Mouse (Mus musculus): Measurements from ENCODE around the gene Ghr. TPM values are rescaled to one million over a fixed set of nuclear protein-coding genes. Genes with fewer than 3 reads are reported as not detected.

Ghr gene
- polyA plus RNA-seq (2015; fragmentation: Nextera tagmentation; extraction: Ambion mirVana): 11.0 and 11.6 TPM in 2 replicates

- peak; percentile 97 for ATAC-seq (ENCODE audit: low FRiP score)
- Histone ChIP-seq H3K9me3 (no peaks in the 10 kb centered on the region), H3K27ac (peak within 1 kb of the TSS; percentile 91), H3K9ac (peak within 1 kb of the TSS; percentile 77), H3K27me3 (no peaks in the 10 kb centered on the region; the same call in 1 of the 2 replicates), H3K4me1 (replicated peaks) (peaks cover 10% of the 10 kb centered on the region), H3K4me2 (peak within 1 kb of the TSS; percentile 82), H3K36me3 (no peaks in the 10 kb centered on the region), H3K4me3 (peak within 1 kb of the TSS; percentile 67)
- WGBS: 0% methylated on average over 39 of the region's 52 CpGs
These were observed at the start of gene Ghr for GRCm38 (mm10) chr15:3582807-3583636. TSS of gene Ghr (minus strand) at chr15:3583492.

GRCm38 (mm10) chr15:3622746-3623145, 39.5 kb upstream of the Ghr start:
- no peaks in the 10 kb centered on the region for H3K36me3 ChIP-seq

GRCm38 (mm10) chr15:3620368-3620767, 37.1 kb upstream of the Ghr start:
- H3K9me3 ChIP-seq: no peaks in the 10 kb centered on the region
- no peak overlapping the region for H3K4me3 ChIP-seq
- H3K27me3 ChIP-seq: no peaks in the 10 kb centered on the region
- no peaks in the 10 kb centered on the region for H3K36me3 ChIP-seq
- H3K27ac ChIP-seq: no peak overlapping the region
- no peak overlapping the region for H3K4me2 ChIP-seq
- H3K9ac ChIP-seq: no peak overlapping the region
- ATAC-seq (ENCODE audit: low FRiP score): no peak
- no peaks in the 10 kb centered on the region for H3K4me1 ChIP-seq (replicated peaks)
- WGBS: 92% methylated on average over 3 of the region's 3 CpGs

More at GRCm38 (mm10) chr15:3622746-3623145, 39.5 kb upstream of the Ghr start:
- Histone ChIP-seq H3K9ac (no peak overlapping the region), H3K27ac (no peak overlapping the region), H3K9me3 (no peaks in the 10 kb centered on the region), H3K27me3 (no peaks in the 10 kb centered on the region), H3K4me1 (replicated peaks) (no peaks in the 10 kb centered on the region), H3K4me3 (no peak overlapping the region), H3K4me2 (no peak overlapping the region)
- ATAC-seq (ENCODE audit: low FRiP score): no peak

GRCm38 (mm10) chr15:3618311-3618710, 35.0 kb upstream of the Ghr start:
- no peaks in the 10 kb centered on the region for H3K27me3 ChIP-seq
- ATAC-seq (ENCODE audit: low FRiP score): no peak
- 95% methylated on average over 3 of the region's 3 CpGs for WGBS

GRCm38 (mm10) chr15:3611961-3612360, 28.7 kb upstream of the Ghr start:
- Histone ChIP-seq H3K4me3 (no peak overlapping the region), H3K4me1 (replicated peaks) (no peaks in the 10 kb centered on the region), H3K36me3 (no peaks in the 10 kb centered on the region), H3K4me2 (no peak overlapping the region), H3K27me3 (no peaks in the 10 kb centered on the region), H3K9ac (no peak overlapping the region), H3K27ac (no peak overlapping the region), H3K9me3 (no peaks in the 10 kb centered on the region)
- ATAC-seq (ENCODE audit: low FRiP score): no peak

More at GRCm38 (mm10) chr15:3618311-3618710, 35.0 kb upstream of the Ghr start:
- Histone ChIP-seq H3K4me3 (no peak overlapping the region), H3K4me1 (replicated peaks) (no peaks in the 10 kb centered on the region), H3K27ac (no peak overlapping the region), H3K4me2 (no peak overlapping the region), H3K9ac (no peak overlapping the region), H3K36me3 (no peaks in the 10 kb centered on the region), H3K9me3 (no peaks in the 10 kb centered on the region)

GRCm38 (mm10) chr15:3607951-3608350, 24.7 kb upstream of the Ghr start:
- Histone ChIP-seq H3K4me3 (no peak overlapping the region), H3K27me3 (no peaks in the 10 kb centered on the region), H3K9ac (no peak overlapping the region), H3K9me3 (no peaks in the 10 kb centered on the region), H3K36me3 (no peaks in the 10 kb centered on the region), H3K4me1 (replicated peaks) (no peaks in the 10 kb centered on the region), H3K27ac (no peak overlapping the region), H3K4me2 (no peak overlapping the region)
- ATAC-seq (ENCODE audit: low FRiP score): no peak
- WGBS: 86% methylated on average over 3 of the region's 3 CpGs

- Histone ChIP-seq H3K9me3 (no peaks in the 10 kb centered on the region), H3K27ac (no peak overlapping the region), H3K9ac (no peak overlapping the region), H3K36me3 (no peaks in the 10 kb centered on the region), H3K4me3 (no peak overlapping the region), H3K4me1 (replicated peaks) (no peaks in the 10 kb centered on the region), H3K4me2 (no peak overlapping the region), H3K27me3 (no peaks in the 10 kb centered on the region)
- WGBS: 92% methylated on average over 2 of the region's 2 CpGs
- ATAC-seq (ENCODE audit: low FRiP score): no peak
These were observed 18.8 kb upstream of the Ghr start for GRCm38 (mm10) chr15:3602098-3602486.

GRCm38 (mm10) chr15:3601422-3602097, 18.3 kb upstream of the Ghr start:
- 86% methylated on average over 4 of the region's 4 CpGs for WGBS
- H3K4me2 ChIP-seq: no peak overlapping the region
- ATAC-seq (ENCODE audit: low FRiP score): no peak

GRCm38 (mm10) chr15:3587879-3588278, 4.6 kb upstream of the Ghr start:
- no peak overlapping the region for H3K4me3 ChIP-seq
- 57% methylated on average over 2 of the region's 2 CpGs for whole genome bisulfite sequencing
- H3K27me3 ChIP-seq: no peaks in the 10 kb centered on the region
- ATAC-seq (ENCODE audit: low FRiP score): no peak
- H3K36me3 ChIP-seq: no peaks in the 10 kb centered on the region
- no peaks in the 10 kb centered on the region for H3K9me3 ChIP-seq
- H3K4me2 ChIP-seq: no peak overlapping the region
- H3K4me1 ChIP-seq (replicated peaks): no peaks in the 10 kb centered on the region
- H3K27ac ChIP-seq: no peak overlapping the region
- H3K9ac ChIP-seq: no peak overlapping the region

More at GRCm38 (mm10) chr15:3601422-3602097, 18.3 kb upstream of the Ghr start:
- H3K9ac ChIP-seq: no peak overlapping the region
- no peaks in the 10 kb centered on the region for H3K36me3 ChIP-seq
- no peaks in the 10 kb centered on the region for H3K27me3 ChIP-seq
- H3K9me3 ChIP-seq: no peaks in the 10 kb centered on the region
- no peaks in the 10 kb centered on the region for H3K4me1 ChIP-seq (replicated peaks)
- H3K27ac ChIP-seq: no peak overlapping the region
- no peak overlapping the region for H3K4me3 ChIP-seq

GRCm38 (mm10) chr15:3584361-3584760, 1.1 kb upstream of the Ghr start:
- H3K4me2 ChIP-seq: no peak overlapping the region
- H3K4me1 ChIP-seq (replicated peaks): peaks cover 10% of the 10 kb centered on the region
- 52% methylated on average over 4 of the region's 4 CpGs for WGBS
- no peak overlapping the region for H3K27ac ChIP-seq
- no peaks in the 10 kb centered on the region; the same call in 1 of the 2 replicates for H3K27me3 ChIP-seq
- no peak for ATAC-seq (ENCODE audit: low FRiP score)
- no peak overlapping the region for H3K4me3 ChIP-seq
- H3K9ac ChIP-seq: no peak overlapping the region
- H3K9me3 ChIP-seq: no peaks in the 10 kb centered on the region
- no peaks in the 10 kb centered on the region for H3K36me3 ChIP-seq

GRCm38 (mm10) chr15:3581861-3582806, 1.2 kb downstream of the Ghr start:
- Histone ChIP-seq H3K36me3 (no peaks in the 10 kb centered on the region), H3K9me3 (no peaks in the 10 kb centered on the region), H3K27ac (0 out of 2 replicates have a peak overlapping the region, but pooled peaks have one; percentile 55), H3K4me1 (replicated peaks) (peaks cover 10% of the 10 kb centered on the region), H3K4me2 (peak overlapping the region; percentile 82), H3K4me3 (peak overlapping the region; percentile 67), H3K9ac (peak overlapping the region; percentile 66), H3K27me3 (no peaks in the 10 kb centered on the region; the same call in 1 of the 2 replicates)
- peak; percentile 55 for ATAC-seq (ENCODE audit: low FRiP score)
- WGBS: 7% methylated on average over 34 of the region's 34 CpGs

GRCm38 (mm10) chr15:3581337-3581736, 2.0 kb downstream of the Ghr start:
- Histone ChIP-seq H3K27ac (no peak overlapping the region), H3K9me3 (no peaks in the 10 kb centered on the region), H3K27me3 (no peaks in the 10 kb centered on the region; the same call in 1 of the 2 replicates), H3K9ac (peak overlapping the region; percentile 66; the same call in 1 of the 2 replicates), H3K4me1 (replicated peaks) (peaks cover 10% of the 10 kb centered on the region), H3K4me2 (peak overlapping the region; percentile 82), H3K4me3 (peak overlapping the region; percentile 67), H3K36me3 (no peaks in the 10 kb centered on the region)
- WGBS: 51% methylated on average over 3 of the region's 3 CpGs
- ATAC-seq (ENCODE audit: low FRiP score): no peak
